Mouse (Mus musculus) retina, embryonic 14.5 days (tissue): ENCODE results near the gene Gm17606.
"Not testable (repeated sequence)": the region's sequence is repeated elsewhere in the genome, so short reads cannot be mapped to it uniquely, and the experiment has no call there.

Experiments
- DNase-seq: peaks from one replicate; pipeline ENCODE4 v3.0.0-alpha.2; 2015; ENCODE audit warnings: low spot score

Gene Gm17606

GRCm38 (mm10) chr14:54640946-54641304 lies at the start of gene Gm17606:
Gene Gm17606 (plus strand): TSS chr14:54640952.
- DNase-seq = no peak

GRCm38 (mm10) chr14:54591056-54591455 lies 49.7 kb upstream of the Gm17606 start:
- DNase-seq = no peak

GRCm38 (mm10) chr14:54592319-54592934 lies 48.3 kb upstream of the Gm17606 start:
- DNase-seq = no peak

GRCm38 (mm10) chr14:54594055-54594454 lies 46.7 kb upstream of the Gm17606 start:
- DNase-seq = peak; percentile 46

GRCm38 (mm10) chr14:54594631-54595414 lies 45.9 kb upstream of the Gm17606 start:
- DNase-seq = no peak

- no peak for DNase-seq
Measured at GRCm38 (mm10) chr14:54597084-54597483, 43.7 kb upstream of the Gm17606 start.

- DNase-seq = no peak
Measured at GRCm38 (mm10) chr14:54601601-54602000, 39.2 kb upstream of the Gm17606 start.

- peak; percentile 21 for DNase-seq
Measured at GRCm38 (mm10) chr14:54602613-54603012, 38.1 kb upstream of the Gm17606 start.

GRCm38 (mm10) chr14:54603038-54603654 lies 37.6 kb upstream of the Gm17606 start:
- DNase-seq = peak; percentile 97

GRCm38 (mm10) chr14:54603686-54604085 lies 37.1 kb upstream of the Gm17606 start:
- no peak for DNase-seq

GRCm38 (mm10) chr14:54605752-54606321 lies 34.9 kb upstream of the Gm17606 start, which contains the start of gene 4931414P19Rik:
Gene 4931414P19Rik (minus strand): TSS chr14:54605993.
- DNase-seq = peak; percentile 80

- DNase-seq = peak; percentile 53
Measured at GRCm38 (mm10) chr14:54607226-54607625, 33.5 kb upstream of the Gm17606 start.

GRCm38 (mm10) chr14:54609245-54609644 lies 31.5 kb upstream of the Gm17606 start:
- DNase-seq = no peak

GRCm38 (mm10) chr14:54609962-54610361 lies 30.8 kb upstream of the Gm17606 start:
- peak; percentile 62 for DNase-seq

GRCm38 (mm10) chr14:54610648-54611047 lies 30.1 kb upstream of the Gm17606 start:
- no peak for DNase-seq

GRCm38 (mm10) chr14:54614130-54614529 lies 26.6 kb upstream of the Gm17606 start:
- DNase-seq = not testable (repeated sequence)

- no peak for DNase-seq
Measured at GRCm38 (mm10) chr14:54616226-54616825, 24.4 kb upstream of the Gm17606 start.

- peak; percentile 46 for DNase-seq
Measured at GRCm38 (mm10) chr14:54617152-54617896, 23.4 kb upstream of the Gm17606 start.

- DNase-seq = peak; percentile 93
Measured at GRCm38 (mm10) chr14:54617897-54618365, 22.8 kb upstream of the Gm17606 start, which contains the start of gene Psmb5. Gene Psmb5 (minus strand): TSS chr14:54618022.

- DNase-seq = no peak
Measured at GRCm38 (mm10) chr14:54621133-54621532, 19.6 kb upstream of the Gm17606 start, which contains the start of gene Psmb11. Gene Psmb11 (plus strand): TSS chr14:54621433.

GRCm38 (mm10) chr14:54623334-54623733 lies 17.4 kb upstream of the Gm17606 start:
- no peak for DNase-seq
